Mouse (Mus musculus): Measurements from ENCODE around the gene Nap1l3. TPM values are rescaled to one million over a fixed set of nuclear protein-coding genes. Genes with fewer than 3 reads are reported as not detected.

Gene Nap1l3
- total RNA-seq (2015), result 0.20 and 0.86 TPM in 2 replicates
- total RNA-seq (2017), result 1.0 and 1.4 TPM in 2 replicates

GRCm38 (mm10) chrX:122396781-122397581 is at the start of gene Nap1l3:
TSS of gene Nap1l3 (minus strand) at chrX:122397401.
- peak; percentile 98 for ATAC-seq (replicated peaks; ENCODE audit: poor library complexity)

GRCm38 (mm10) chrX:122397652-122398051 is 451 bp upstream of the Nap1l3 start:
- ATAC-seq (replicated peaks; ENCODE audit: poor library complexity), result peak; percentile 13; the same call in 1 of the 2 replicates

Data from megakaryocyte progenitor cell, adult 5-6 weeks (primary cell).